Mouse (Mus musculus): ENCODE measurements around the gene Tmem109.

DNA sequence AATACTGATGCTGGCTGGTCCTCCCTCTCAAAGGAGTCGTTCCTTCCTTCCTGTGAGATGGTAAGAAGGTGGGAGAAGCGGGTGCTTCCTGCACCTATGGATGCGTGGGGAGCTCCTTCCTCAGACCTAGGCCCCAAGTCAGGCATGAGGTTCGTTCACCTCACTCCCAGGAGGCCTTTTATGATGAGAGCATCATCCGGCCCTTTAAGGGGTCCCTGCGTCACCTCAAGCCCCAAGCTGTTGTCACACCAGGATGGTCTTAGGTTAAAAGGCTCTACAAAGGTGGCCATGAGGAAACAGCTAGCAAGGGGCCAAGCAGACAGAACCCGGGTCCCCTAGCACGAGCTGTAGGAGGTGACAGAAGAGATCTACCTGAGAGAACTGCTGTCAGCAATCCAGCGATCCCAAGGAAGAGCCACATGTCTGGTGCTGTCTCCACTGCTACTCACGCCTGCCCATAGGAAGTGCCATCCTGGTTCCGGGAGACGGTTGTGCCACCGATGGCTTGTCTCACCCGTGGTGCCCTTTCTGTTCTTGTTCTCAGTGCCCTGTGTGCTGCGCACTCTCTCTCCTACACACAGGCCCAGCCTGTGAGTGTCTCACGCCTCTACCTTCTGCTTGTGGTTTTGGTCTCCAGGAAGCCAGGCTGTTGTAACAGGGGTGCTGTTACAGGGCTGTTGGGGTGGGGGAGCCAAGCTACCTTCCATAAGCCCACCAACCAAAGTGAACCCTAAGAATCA, 52.2 kb downstream of the Tmem109 start, which contains the start of gene Cd6:
- no peak for TF ChIP-seq CTCF (conservative IDR thresholded peaks at IDR 0.05; ENCODE audit: low read length)
- no peak for TF ChIP-seq NANOG (IDR thresholded peaks at IDR 0.05; ENCODE audit: borderline replicate concordance, low read length)
- no peak for TF ChIP-seq POU5F1 (IDR thresholded peaks at IDR 0.05; ENCODE audit: borderline replicate concordance, low read length)

All from E14TG2a.4 (cell line).